18 mouse cellular contexts compared by ENCODE assay signal in genomic region chr1:100467595-100467994, GRCm38 (mm10).
DNase-seq lines count a peak whose midpoint lies in the region; ATAC-seq lines count a peak whose summit lies in the region.
"Had no signal": no experiment of that assay in that cellular context is flagged by ENCODE, and none has a peak within 500 bp of the region (broad histone marks: within the 10 kb centered on the region; RNA-seq: fewer than 3 reads in every experiment).

No protein-coding gene starts in this region.

- peak; percentile 95 for ATAC-seq in frontal cortex, adult (ENCODE audit: low TSS enrichment)
- ATAC-seq: activated CD4-positive, CD25-positive, alpha-beta regulatory T cell, adult 4 months; CD4-positive, CD25-positive, alpha-beta regulatory T cell, adult 4 months; Patski had no signal

- DNase-seq in frontal cortex, postnatal 14 days (ENCODE audit: low spot score in 2 of 2) = no peak
- DNase-seq in brain, adult 2 months (ENCODE audit: low read depth, low spot score) = peak; percentile 52
- no peak for DNase-seq in yolk sac, embryonic 10.5 days (ENCODE audit: low spot score)
- DNase-seq: adrenal gland, adult 2 months; adrenal gland, adult 8-10 months; adrenal gland, postnatal 10 days; adrenal gland, postnatal 14 days; adrenal gland, postnatal 25 days; adrenal gland, postnatal 36 days; B cell, adult 2 months; cerebellum, adult 11 months; cerebellum, adult 11-12 months; cerebellum, adult 18-20 months; cerebellum, adult 2 months had no signal
